Mouse (Mus musculus) kidney, adult 2 months (tissue): ENCODE measurements at regions not wholly inside any gene's neighbourhood (a gene's known extent, or its start where the extent isn't known, plus 50 kb on each side); places are given as distances from the start of the nearest gene placed in this dataset.

Experiments used
- DNase-seq: peaks from one replicate; pipeline ENCODE4 v3.0.0; 2021
- H3K27ac ChIP-seq: fragments of 200-500 bp; 2 replicates; pipeline ENCODE4 v1.5.1; 2012; ENCODE audit warnings: low read depth, low read length, control low read depth, inconsistent platforms; ENCODE audit not compliant: insufficient read depth
- H3K27me3 ChIP-seq: fragments of 200-500 bp; replicated peaks from 2 replicates; pipeline ENCODE4 v1.6.1; 2012; ENCODE audit warnings: mild to moderate bottlenecking, moderate library complexity, low read length, inconsistent platforms; ENCODE audit not compliant: control insufficient read depth, insufficient read depth
- H3K36me3 ChIP-seq: fragments of 200-500 bp; 2 replicates; pipeline ENCODE4 v1.6.1; 2012; ENCODE audit warnings: mild to moderate bottlenecking, moderate library complexity, low read length, inconsistent platforms; ENCODE audit not compliant: control insufficient read depth, insufficient read depth
- H3K4me1 ChIP-seq: fragments of 200-500 bp; 2 replicates; pipeline ENCODE4 v1.6.1; 2011; ENCODE audit warnings: low read length; ENCODE audit not compliant: control insufficient read depth, insufficient read depth
- H3K4me3 ChIP-seq: fragments of 200-500 bp; 2 replicates; pipeline ENCODE4 v1.5.1; 2011; ENCODE audit warnings: mild to moderate bottlenecking, low read depth, low read length, control low read depth; ENCODE audit not compliant: insufficient read depth
- CTCF ChIP-seq: fragments of 200-500 bp; conservative IDR thresholded peaks from 2 replicates; pipeline ENCODE4 v1.5.1; 2011; ENCODE audit warnings: low read depth, mild to moderate bottlenecking, control low read depth, low read length, moderate library complexity, mixed read lengths; ENCODE audit not compliant: insufficient read depth, insufficient read length
- POLR2A ChIP-seq: fragments of 200-500 bp; IDR thresholded peaks from one replicate; pipeline ENCODE4 v1.6.1; 2011; ENCODE audit warnings: low read depth, low read length, control low read depth
- WGBS: fragments of 180-500 bp; shearing (Covaris S2); methylation state at CpG from one replicate; pipeline ENCODE4 v1.1.7; 2018; 5-methylcytosine and 5-hydroxymethylcytosine counted together

DNA sequence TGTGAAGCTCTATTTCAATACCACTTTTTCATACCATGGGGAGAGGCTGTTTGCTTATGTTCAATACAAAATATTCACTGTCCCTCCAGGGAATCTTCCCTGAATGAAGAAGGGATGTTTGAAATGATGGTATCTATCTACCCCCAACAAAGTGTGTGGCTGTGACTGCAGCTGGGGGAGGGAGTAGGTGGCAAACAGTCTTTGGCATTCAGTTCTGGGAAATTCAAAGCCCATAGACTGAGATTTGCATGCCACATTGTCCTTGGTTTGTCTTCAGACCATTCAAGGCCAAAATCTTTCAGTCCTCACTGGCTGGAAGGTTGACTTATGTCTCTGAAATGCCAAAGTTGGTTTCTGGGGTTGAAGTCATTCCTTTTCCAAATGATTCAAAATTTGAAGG lies 216.3 kb upstream of the Id2 start:
- no peak for DNase-seq
- Histone ChIP-seq H3K4me1 (no peaks in the 10 kb centered on the region), H3K27ac (no peak overlapping the region), H3K36me3 (no peaks in the 10 kb centered on the region), H3K4me3 (no peak overlapping the region), H3K27me3 (no peaks in the 10 kb centered on the region)
- TF ChIP-seq CTCF, result no peak
- no peak for TF ChIP-seq POLR2A

DNA sequence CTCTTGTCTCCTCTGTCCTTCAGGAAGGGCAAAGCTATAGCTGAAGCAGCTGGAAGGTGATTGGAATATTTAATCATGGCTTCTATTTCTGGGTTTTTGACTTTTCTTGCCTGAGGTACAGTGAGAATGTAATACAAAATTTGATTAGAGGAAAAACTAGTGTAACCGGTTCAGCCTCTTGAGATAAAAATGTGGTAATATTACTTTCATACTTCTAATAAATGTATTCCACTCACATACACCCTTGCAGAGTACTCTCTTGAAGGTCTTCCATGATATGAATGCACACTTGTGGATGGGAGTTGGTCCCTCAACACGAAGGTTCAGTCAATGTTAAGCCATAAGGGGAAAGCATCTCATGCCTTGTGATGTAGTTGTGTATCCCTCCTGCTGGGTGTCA lies 215.4 kb upstream of the Id2 start:
- Histone ChIP-seq H3K27ac (no peak overlapping the region), H3K27me3 (no peaks in the 10 kb centered on the region)

DNA sequence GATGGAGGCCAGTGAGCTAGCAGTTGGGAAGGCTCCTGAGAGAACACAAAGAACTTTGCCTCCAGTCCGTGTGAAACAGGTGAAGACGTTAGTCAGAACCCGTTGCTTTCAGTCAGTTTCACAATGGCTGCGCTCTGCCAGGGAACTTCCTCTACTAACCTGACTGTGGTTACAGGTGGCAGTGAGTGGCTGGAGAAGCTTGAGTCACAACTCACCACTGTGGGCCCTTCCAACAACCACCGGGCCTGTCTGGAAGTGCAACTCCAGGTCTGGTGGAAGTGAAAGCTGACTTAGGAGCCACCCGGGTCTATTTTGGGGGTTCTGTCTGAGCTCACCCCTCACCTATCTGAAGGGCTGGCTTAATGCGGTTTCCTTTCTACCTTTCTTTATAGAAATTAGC lies 214.8 kb upstream of the Id2 start:
- no peak for DNase-seq
- no peak for TF ChIP-seq CTCF
- no peak for TF ChIP-seq POLR2A
- Histone ChIP-seq H3K36me3 (no peaks in the 10 kb centered on the region), H3K4me1 (no peaks in the 10 kb centered on the region), H3K4me3 (no peak overlapping the region), H3K27ac (no peak overlapping the region), H3K27me3 (no peaks in the 10 kb centered on the region)
- WGBS, result 92% methylated on average over 7 of the region's 7 CpGs

More for the DNA sequence above, 215.4 kb upstream of the Id2 start:
- Histone ChIP-seq H3K36me3 (no peaks in the 10 kb centered on the region), H3K4me3 (no peak overlapping the region), H3K4me1 (no peaks in the 10 kb centered on the region)
- WGBS, result 75% methylated on average over 2 of the region's 2 CpGs
- DNase-seq, result no peak
- no peak for TF ChIP-seq CTCF

DNA sequence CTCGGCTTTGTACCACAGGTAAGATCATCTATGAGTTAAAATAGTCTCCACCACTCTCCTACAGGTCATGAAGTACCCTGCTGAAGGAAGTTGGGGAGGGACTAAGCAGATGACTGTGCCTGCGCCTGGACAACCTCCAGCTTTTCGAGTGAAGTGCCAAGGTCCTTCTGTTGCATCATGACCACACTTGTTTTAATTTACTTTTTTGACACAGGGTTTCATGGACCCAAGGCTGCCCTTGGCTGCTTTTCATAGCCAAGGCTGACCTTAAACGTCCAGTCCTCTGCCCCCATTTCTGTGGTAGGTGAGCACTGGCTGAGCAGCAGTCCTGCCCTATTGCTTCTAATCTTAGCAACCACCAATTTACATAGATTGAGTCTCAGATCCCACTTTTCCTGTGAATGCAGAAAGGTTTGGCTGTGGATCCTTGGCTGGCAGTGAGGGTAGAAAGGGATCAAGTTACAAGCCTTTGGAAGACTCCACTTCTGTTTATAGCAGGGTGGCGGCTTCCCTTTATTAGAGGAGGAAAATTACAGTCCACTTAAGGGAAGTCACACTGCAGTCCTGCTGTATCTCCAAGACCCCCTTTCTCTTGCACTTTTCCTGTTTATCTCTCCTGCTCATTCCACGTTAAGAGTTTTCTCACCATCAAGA lies 213.5 kb upstream of the Id2 start:
- Histone ChIP-seq H3K27me3 (no peaks in the 10 kb centered on the region), H3K36me3 (no peaks in the 10 kb centered on the region), H3K4me1 (no peaks in the 10 kb centered on the region), H3K27ac (no peak overlapping the region), H3K4me3 (no peak overlapping the region)
- DNase-seq, result peak; percentile 69
- TF ChIP-seq POLR2A (no peak), CTCF (no peak)
- 51% methylated on average over 6 of the region's 6 CpGs for WGBS

DNA sequence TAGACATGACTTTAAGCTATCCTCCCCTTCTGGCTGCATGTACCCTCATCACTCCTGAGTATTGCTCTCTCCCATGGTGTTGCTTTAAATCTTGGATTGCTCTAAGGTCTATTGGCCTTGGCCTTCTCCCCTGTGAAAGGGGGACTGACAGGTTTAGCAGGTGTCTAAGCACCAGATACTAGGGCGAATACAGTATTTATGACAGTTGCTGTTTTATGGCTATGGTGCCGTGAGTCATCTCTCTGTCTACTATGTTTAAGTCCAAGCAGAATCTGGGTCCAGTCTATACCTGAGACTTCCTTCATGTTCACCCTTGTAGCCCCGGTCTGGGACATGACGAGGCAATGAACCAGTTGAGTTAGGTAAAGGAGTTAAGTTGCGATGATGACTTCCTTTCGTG lies 212.3 kb upstream of the Id2 start:
- DNase-seq, result no peak
- Histone ChIP-seq H3K4me1 (no peaks in the 10 kb centered on the region), H3K27ac (no peak overlapping the region), H3K27me3 (no peaks in the 10 kb centered on the region), H3K36me3 (no peaks in the 10 kb centered on the region), H3K4me3 (no peak overlapping the region)
- WGBS, result 97% methylated on average over 6 of the region's 6 CpGs
- TF ChIP-seq CTCF (no peak), POLR2A (no peak)

DNA sequence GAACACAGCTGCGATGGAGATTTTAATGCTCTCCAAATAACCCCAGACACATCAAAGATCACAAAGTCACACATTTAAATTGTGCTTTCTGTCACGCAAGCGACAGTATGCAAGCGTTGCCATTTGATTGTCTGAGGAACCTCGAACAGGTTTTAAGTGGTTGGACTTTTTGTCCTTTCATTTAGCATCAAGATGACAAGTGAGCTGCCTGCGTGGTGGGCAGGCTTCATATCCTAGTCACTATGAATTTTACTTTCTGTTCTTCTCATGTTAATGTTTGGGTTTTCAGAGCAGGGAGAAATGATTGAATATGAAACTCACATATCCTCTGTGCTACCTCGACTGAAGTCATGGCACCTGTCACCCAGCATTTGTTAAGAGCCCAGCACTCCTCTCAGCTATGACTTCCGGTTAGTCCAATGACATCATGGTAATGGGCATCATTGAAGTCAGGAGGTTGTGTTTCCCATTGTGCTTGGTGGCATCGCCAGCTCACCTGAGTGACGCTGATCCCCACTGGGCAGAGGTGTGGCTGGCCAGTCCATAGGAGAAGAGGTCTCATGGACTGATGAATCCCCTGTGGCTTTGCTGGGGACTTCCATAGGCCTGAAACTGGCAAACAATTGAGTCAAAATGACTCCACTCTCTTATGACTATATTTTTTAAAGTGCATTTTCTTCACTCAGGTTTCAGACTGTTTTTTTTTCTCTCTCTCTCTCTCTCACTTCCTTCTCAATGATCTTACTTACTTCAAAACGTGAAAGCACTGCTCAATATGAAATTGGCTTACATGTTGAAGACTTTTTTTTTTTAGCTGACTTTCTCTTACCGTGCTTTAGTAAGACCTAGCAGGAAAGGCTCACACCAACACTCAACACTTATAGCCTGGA lies 209.1 kb upstream of the Id2 start:
- 87% methylated on average over 12 of the region's 12 CpGs for WGBS

DNA sequence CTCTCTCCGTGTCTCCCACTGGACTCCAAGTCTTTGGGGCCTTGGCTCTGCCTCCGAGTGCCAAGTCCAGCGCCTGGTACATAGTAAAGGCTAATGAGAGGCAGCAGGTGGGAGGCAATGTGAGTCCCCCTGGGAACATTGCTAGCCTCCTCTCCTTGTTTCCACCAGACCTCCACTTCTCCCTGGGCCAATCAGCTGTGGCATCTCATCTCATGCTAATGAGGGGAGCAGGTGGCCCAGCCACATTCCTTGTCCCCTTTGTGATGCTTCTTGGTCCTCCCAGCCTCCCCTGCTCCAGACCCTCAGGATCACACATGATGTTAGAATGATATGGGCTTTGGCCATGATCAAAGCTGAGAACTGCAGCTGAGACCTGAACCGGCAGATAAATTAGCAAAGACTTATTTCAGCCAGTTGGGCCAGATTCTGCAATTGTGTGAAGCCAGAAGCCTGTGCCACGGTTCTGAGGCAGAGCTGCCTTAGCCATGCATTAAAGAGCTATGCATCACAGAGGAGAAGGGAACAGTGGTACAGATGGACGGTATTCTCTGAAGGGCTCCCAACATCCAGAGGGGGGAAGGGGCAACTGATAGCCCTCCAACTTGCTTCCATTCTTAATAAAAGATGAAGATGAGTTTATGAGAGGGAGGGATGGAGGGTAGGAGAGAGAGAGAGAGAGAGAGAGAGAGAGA lies 208.0 kb upstream of the Id2 start:
- WGBS, result 89% methylated on average over 6 of the region's 6 CpGs
- Histone ChIP-seq H3K27ac (no peak overlapping the region), H3K4me3 (no peak overlapping the region), H3K36me3 (no peaks in the 10 kb centered on the region), H3K4me1 (no peaks in the 10 kb centered on the region), H3K27me3 (no peaks in the 10 kb centered on the region)
- DNase-seq, result no peak
- TF ChIP-seq CTCF (no peak), POLR2A (no peak)

More for the DNA sequence above, 209.1 kb upstream of the Id2 start:
- TF ChIP-seq POLR2A, result no peak
- no peak for TF ChIP-seq CTCF
- no peak overlapping the region for H3K4me3 ChIP-seq
- no peak for DNase-seq
- H3K27me3 ChIP-seq, result no peaks in the 10 kb centered on the region
- H3K4me1 ChIP-seq, result no peaks in the 10 kb centered on the region
- no peaks in the 10 kb centered on the region for H3K36me3 ChIP-seq
- no peak overlapping the region for H3K27ac ChIP-seq
